Mouse (Mus musculus) gonadal fat pad, adult 2 months (tissue): ENCODE results near the gene Sprr1a. TPM values are rescaled to one million over a fixed set of nuclear protein-coding genes. Genes with fewer than 3 reads are reported as not detected.
A peak's percentile ranks its signal among the peaks of the same experiment; 100 is the strongest.
"Not testable (repeated sequence)": the region's sequence is repeated elsewhere in the genome, so short reads cannot be mapped to it uniquely, and the experiment has no call there.

ENCODE experiments used
- DNase-seq: peaks from one replicate; pipeline ENCODE4 v3.0.0-alpha.2; 2012; ENCODE audit warnings: low read depth
- polyA plus RNA-seq: library from polyadenylated mRNA; depleted of rRNA; stranded (reverse); fragments of >200 nt; gene quantifications from 2 replicates; pipeline ENCODE4 v1.2.3, GENCODE M21; 2012; rRNA removed

Sprr1a gene
- 0.28 TPM in 1 of 2 replicates, not detected in the other for polyA plus RNA-seq

- DNase-seq: no peak
Measured at GRCm38 (mm10) chr3:92485863-92486262, at the start of gene Sprr1a. Sprr1a (minus strand) TSS chr3:92485895.

GRCm38 (mm10) chr3:92534411-92534810 lies 48.7 kb upstream of the Sprr1a start, which contains the start of gene 2310046K23Rik:
2310046K23Rik (minus strand) TSS chr3:92534511.
- DNase-seq: no peak

GRCm38 (mm10) chr3:92512325-92512724 lies 26.6 kb upstream of the Sprr1a start:
- DNase-seq: no peak

GRCm38 (mm10) chr3:92510786-92511185 lies 25.1 kb upstream of the Sprr1a start:
- no peak for DNase-seq

GRCm38 (mm10) chr3:92508185-92508584 lies 22.5 kb upstream of the Sprr1a start:
- no peak for DNase-seq

- no peak for DNase-seq
Measured at GRCm38 (mm10) chr3:92503528-92503927, 17.8 kb upstream of the Sprr1a start.

GRCm38 (mm10) chr3:92500393-92500792 lies 14.7 kb upstream of the Sprr1a start, which contains the start of gene Sprr4:
Sprr4 (minus strand) TSS chr3:92500493.
- no peak for DNase-seq

GRCm38 (mm10) chr3:92490262-92490661 lies 4.6 kb upstream of the Sprr1a start:
- DNase-seq: not testable (repeated sequence)

GRCm38 (mm10) chr3:92486307-92486706 lies 612 bp upstream of the Sprr1a start:
- DNase-seq: no peak

- not testable (repeated sequence) for DNase-seq
Measured at GRCm38 (mm10) chr3:92481249-92481648, 4.4 kb downstream of the Sprr1a start.

- DNase-seq: no peak
Measured at GRCm38 (mm10) chr3:92470111-92470510, 15.6 kb downstream of the Sprr1a start.

- DNase-seq: no peak
Measured at GRCm38 (mm10) chr3:92467424-92467823, 18.3 kb downstream of the Sprr1a start.

- DNase-seq: no peak
Measured at GRCm38 (mm10) chr3:92466576-92466975, 19.1 kb downstream of the Sprr1a start.

GRCm38 (mm10) chr3:92458620-92459019 lies 27.1 kb downstream of the Sprr1a start, which contains the start of gene Sprr3:
Sprr3 (minus strand) TSS chr3:92458720.
- no peak for DNase-seq

GRCm38 (mm10) chr3:92455151-92455550 lies 30.5 kb downstream of the Sprr1a start:
- DNase-seq: no peak

- peak; percentile 4 for DNase-seq
Measured at GRCm38 (mm10) chr3:92440177-92440576, 45.5 kb downstream of the Sprr1a start.

GRCm38 (mm10) chr3:92438689-92439088 lies 47.0 kb downstream of the Sprr1a start, which contains the start of gene Sprr1b:
Sprr1b (minus strand) TSS chr3:92438789.
- no peak for DNase-seq

Other genes starting within 250 kb of the Sprr1a start
- 0.42 TPM in 1 of 2 replicates, not detected in the other for gene Sprr2a3, start 200.5 kb downstream of the Sprr1a start, polyA plus RNA-seq
- 0.18 TPM in 1 of 2 replicates, not detected in the other for gene Sprr2b, start 169.3 kb downstream of the Sprr1a start, polyA plus RNA-seq
- gene Sprr2d, start 146.8 kb downstream of the Sprr1a start, polyA plus RNA-seq: not detected in 2 replicates
- gene Sprr2e, start 133.8 kb downstream of the Sprr1a start, polyA plus RNA-seq: not detected in 2 replicates
- 0.25 TPM in 1 of 2 replicates, not detected in the other for gene Sprr2f, start 120.7 kb downstream of the Sprr1a start, polyA plus RNA-seq
- not detected in 2 replicates for gene Sprr2h, start 100.2 kb downstream of the Sprr1a start, polyA plus RNA-seq
- gene Sprr2i, start 77.9 kb downstream of the Sprr1a start, polyA plus RNA-seq: not detected in 2 replicates
- gene Sprr2j-ps, start 67.8 kb downstream of the Sprr1a start, polyA plus RNA-seq: not detected in 2 replicates
- gene Gm9774, start 56.5 kb downstream of the Sprr1a start, polyA plus RNA-seq: 6.2 and 7.4 TPM in 2 replicates
- gene Sprr2k, start 53.3 kb downstream of the Sprr1a start, polyA plus RNA-seq: not detected in 2 replicates
- not detected in 2 replicates for gene Sprr1b, start 47.1 kb downstream of the Sprr1a start, polyA plus RNA-seq
- not detected in 2 replicates for gene Sprr3, start 27.2 kb downstream of the Sprr1a start, polyA plus RNA-seq
- gene Sprr4, start 14.6 kb upstream of the Sprr1a start, polyA plus RNA-seq: not detected in 2 replicates
- gene 2310046K23Rik, start 48.6 kb upstream of the Sprr1a start, polyA plus RNA-seq: not detected in 2 replicates
- not detected in 2 replicates for gene Ivl, start 87.8 kb upstream of the Sprr1a start, polyA plus RNA-seq
- 27.9 and 30.2 TPM in 2 replicates for gene Smcp, start 103.1 kb upstream of the Sprr1a start, polyA plus RNA-seq
- not detected in 2 replicates for gene 2210017I01Rik, start 121.6 kb upstream of the Sprr1a start, polyA plus RNA-seq
- gene Lce6a, start 135.8 kb upstream of the Sprr1a start, polyA plus RNA-seq: 0.45 TPM in 1 of 2 replicates, not detected in the other
- gene Lce1a1, start 162.4 kb upstream of the Sprr1a start, polyA plus RNA-seq: not detected in 2 replicates
- gene Lce1b, start 171.0 kb upstream of the Sprr1a start, polyA plus RNA-seq: not detected in 2 replicates
- gene Lce1a2, start 184.4 kb upstream of the Sprr1a start, polyA plus RNA-seq: not detected in 2 replicates
- gene Lce1c, start 193.4 kb upstream of the Sprr1a start, polyA plus RNA-seq: not detected in 2 replicates
- gene Lce1d, start 201.3 kb upstream of the Sprr1a start, polyA plus RNA-seq: not detected in 2 replicates
- not detected in 2 replicates for gene Lce1e, start 223.2 kb upstream of the Sprr1a start, polyA plus RNA-seq
- gene Lce1f, start 234.5 kb upstream of the Sprr1a start, polyA plus RNA-seq: not detected in 2 replicates